In the genomic region with DNA sequence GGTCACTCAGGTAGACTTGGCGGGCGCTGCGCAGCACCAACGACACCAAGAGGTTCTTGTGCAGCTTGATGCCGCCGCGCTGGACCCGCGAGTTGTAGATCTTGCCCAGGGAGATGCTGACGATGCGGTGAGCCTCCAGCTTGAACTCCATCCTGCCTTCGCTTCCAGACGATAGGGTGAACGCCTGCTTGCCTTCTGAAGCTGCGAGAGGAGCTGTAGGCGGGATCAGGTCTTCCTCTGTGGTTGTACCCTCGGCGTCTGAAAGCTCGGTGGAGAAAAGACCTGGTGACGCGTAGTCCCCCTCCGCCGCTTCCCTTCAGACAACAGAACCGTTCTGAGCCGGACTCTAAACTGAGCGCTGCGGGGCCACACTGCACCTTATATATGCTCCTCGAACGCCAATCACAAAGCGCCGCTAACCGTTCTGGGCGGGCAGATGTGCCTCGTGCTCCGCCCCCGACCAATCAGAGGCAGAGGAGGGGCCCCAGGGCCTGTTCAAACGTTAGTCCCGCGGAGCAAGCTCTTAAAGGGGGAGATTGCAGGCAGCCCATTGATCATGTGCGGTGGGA, we compare ENCODE assay signal across 8 mouse cellular contexts. TPM values are rescaled to one million over a fixed set of nuclear protein-coding genes. Genes with fewer than 3 reads are reported as not detected.
DNase-seq lines count a peak whose midpoint lies in the region; ATAC-seq and TF ChIP-seq lines count a peak whose summit lies in the region.

A gene (minus strand): TSS at position 357 of the 569 bp plus-strand sequence.

- DNase-seq in ES-E14 (ENCODE audit: low read depth, low spot score), result peak; percentile 90
- peak; percentile 96 for DNase-seq in cerebellum, adult 11-12 months
- DNase-seq in heart, postnatal 4 days, result peak; percentile 98
- DNase-seq in layer of hippocampus, adult 8-10 months (ENCODE audit: low spot score in 2 of 2), result peak; percentile 95 to 97
- DNase-seq in ovary, adult 18-20 months (ENCODE audit: low spot score), result peak; percentile 92
- peak; percentile 99 for DNase-seq in thymus, postnatal 0 days (ENCODE audit: low spot score)

- in situ Hi-C loops in ES-E14 (cut with MboI; ENCODE audit: low sequenced_read_pairs in 2 of 2, unreplicated experiment in 2 of 2), result loop anchor here (25.0 kb wide), 1 partner anchor 638 kb away; no protein-coding TSS in a partner anchor

- no peaks in the 10 kb centered on the region for H3K9me3 ChIP-seq in ES-E14 (ENCODE audit: control insufficient read depth, insufficient read depth, low read depth, low read length)
- no peaks in the 10 kb centered on the region for H3K9me3 ChIP-seq in forebrain, embryonic 16.5 days (ENCODE audit: control insufficient read depth, low read length)
- H3K9me3 ChIP-seq in lung, embryonic 15.5 days, result no peaks in the 10 kb centered on the region

- H3K27ac ChIP-seq in ES-E14 (ENCODE audit: insufficient read depth, low read depth, low read length, poor library complexity, severe bottlenecking), result no peak within 1 kb of the TSS
- H3K27ac ChIP-seq in forebrain, embryonic 16.5 days (ENCODE audit: low read length), result peak within 1 kb of the TSS; percentile 89
- H3K27ac ChIP-seq in lung, embryonic 15.5 days, result peak within 1 kb of the TSS; percentile 84

- under 1% methylated on average over 40 of the region's 40 CpGs for WGBS in forebrain, embryonic 16.5 days
- WGBS in lung, embryonic 15.5 days, result under 1% methylated on average over 40 of the region's 40 CpGs

- peak within 1 kb of the TSS; percentile 69 for H3K9ac ChIP-seq in ES-E14 (ENCODE audit: insufficient read depth, low read depth, low read length, poor library complexity, severe bottlenecking)
- peak within 1 kb of the TSS; percentile 87 for H3K9ac ChIP-seq in forebrain, embryonic 16.5 days (replicated peaks; ENCODE audit: low read depth, low read length)
- H3K9ac ChIP-seq in lung, embryonic 15.5 days, result peak within 1 kb of the TSS; percentile 99

- peak within 1 kb of the TSS; percentile 70 to 74 for H3K4me3 ChIP-seq in ES-E14 (ENCODE audit: insufficient read depth in 1 of 2, low read depth in 1 of 2, low read length in 2 of 2, poor library complexity in 1 of 2, severe bottlenecking in 1 of 2)
- peak within 1 kb of the TSS; percentile 72 for H3K4me3 ChIP-seq in forebrain, embryonic 16.5 days (replicated peaks; ENCODE audit: low read length)
- H3K4me3 ChIP-seq in lung, embryonic 15.5 days, result peak within 1 kb of the TSS; percentile 96

- H3K4me1 ChIP-seq in ES-E14 (ENCODE audit: control insufficient read depth in 2 of 2, insufficient read depth in 2 of 2, low read length in 2 of 2, poor library complexity in 1 of 2), result no peaks in the 10 kb centered on the region
- H3K4me1 ChIP-seq in forebrain, embryonic 16.5 days (replicated peaks; ENCODE audit: control insufficient read depth, insufficient read depth, low read length), result peaks cover 22% of the 10 kb centered on the region
- H3K4me1 ChIP-seq in lung, embryonic 15.5 days, result peaks cover 28% of the 10 kb centered on the region

- no peaks in the 10 kb centered on the region for H3K27me3 ChIP-seq in forebrain, embryonic 16.5 days (replicated peaks; ENCODE audit: control insufficient read depth, insufficient read depth, low read length)
- H3K27me3 ChIP-seq in lung, embryonic 15.5 days, result no peaks in the 10 kb centered on the region

- peak within 1 kb of the TSS; percentile 54 for H3K4me2 ChIP-seq in forebrain, embryonic 16.5 days (ENCODE audit: low read length)
- peak within 1 kb of the TSS; percentile 66 for H3K4me2 ChIP-seq in lung, embryonic 15.5 days

- H3K36me3 ChIP-seq in ES-E14 (ENCODE audit: control insufficient read depth, insufficient read depth, low read length, poor library complexity, severe bottlenecking), result no peaks in the 10 kb centered on the region
- H3K36me3 ChIP-seq in forebrain, embryonic 16.5 days (ENCODE audit: control insufficient read depth, insufficient read depth), result no peaks in the 10 kb centered on the region
- H3K36me3 ChIP-seq in lung, embryonic 15.5 days, result no peaks in the 10 kb centered on the region

- ATAC-seq in forebrain, embryonic 16.5 days, result peak; percentile 98
- peak; percentile 97 for ATAC-seq in lung, embryonic 15.5 days (ENCODE audit: borderline replicate concordance, extremely low read depth, low FRiP score, low TSS enrichment)

TF ChIP-seq in ES-E14, 5 proteins besides CTCF, POLR2A, EP300 and RAD21:
- TF ChIP-seq CHD2 (IDR thresholded peaks at IDR 0.05; ENCODE audit: low read depth, low read length), result peak; percentile 62; the same call in 1 of the 2 replicates
- TF ChIP-seq ZNF384 (IDR thresholded peaks at IDR 0.05; ENCODE audit: low read depth, low read length), result no peak

RNA-seq across cellular contexts. Expression of the gene that starts here (rescaled TPM):
- total RNA-seq in ES-E14 (2012; rRNA removed), result 7.2 and 11.7 TPM in 2 replicates
- polyA plus RNA-seq in forebrain, embryonic 16.5 days (2015; fragmentation: Nextera tagmentation; extraction: Ambion mirVana), result 9.3 and 12.6 TPM in 2 replicates
- 10 to 100 TPM; 26.1 to 26.6 TPM for total RNA-seq in heart, postnatal 4 days (2021)
- 10 to 100 TPM; 29.8 to 32.4 (median 31.2) TPM for total RNA-seq in layer of hippocampus, adult 8-10 months (2022)
- polyA plus RNA-seq in lung, embryonic 15.5 days (2015; fragmentation: Nextera tagmentation; extraction: Ambion mirVana), result 7.0 and 8.7 TPM in 2 replicates
- polyA plus RNA-seq in thymus, postnatal 0 days (2015; fragmentation: Nextera tagmentation; extraction: Ambion mirVana), result 6.4 and 10.8 TPM in 2 replicates
